Mouse (Mus musculus) lung, adult 2 months (tissue): ENCODE results near the gene Gabrb1.

Experiments
- CTCF ChIP-seq: fragments of 200-500 bp; IDR thresholded peaks from 2 replicates; pipeline ENCODE4 v1.5.1; 2011; ENCODE audit warnings: mild to moderate bottlenecking, low read length, control low read depth; ENCODE audit not compliant: insufficient read depth
- POLR2A ChIP-seq: fragments of 200-500 bp; IDR thresholded peaks from 2 replicates; pipeline ENCODE4 v1.6.1; 2011; ENCODE audit warnings: low read depth, mild to moderate bottlenecking, control low read depth, low read length, borderline replicate concordance; ENCODE audit errors: extremely low read depth

DNA sequence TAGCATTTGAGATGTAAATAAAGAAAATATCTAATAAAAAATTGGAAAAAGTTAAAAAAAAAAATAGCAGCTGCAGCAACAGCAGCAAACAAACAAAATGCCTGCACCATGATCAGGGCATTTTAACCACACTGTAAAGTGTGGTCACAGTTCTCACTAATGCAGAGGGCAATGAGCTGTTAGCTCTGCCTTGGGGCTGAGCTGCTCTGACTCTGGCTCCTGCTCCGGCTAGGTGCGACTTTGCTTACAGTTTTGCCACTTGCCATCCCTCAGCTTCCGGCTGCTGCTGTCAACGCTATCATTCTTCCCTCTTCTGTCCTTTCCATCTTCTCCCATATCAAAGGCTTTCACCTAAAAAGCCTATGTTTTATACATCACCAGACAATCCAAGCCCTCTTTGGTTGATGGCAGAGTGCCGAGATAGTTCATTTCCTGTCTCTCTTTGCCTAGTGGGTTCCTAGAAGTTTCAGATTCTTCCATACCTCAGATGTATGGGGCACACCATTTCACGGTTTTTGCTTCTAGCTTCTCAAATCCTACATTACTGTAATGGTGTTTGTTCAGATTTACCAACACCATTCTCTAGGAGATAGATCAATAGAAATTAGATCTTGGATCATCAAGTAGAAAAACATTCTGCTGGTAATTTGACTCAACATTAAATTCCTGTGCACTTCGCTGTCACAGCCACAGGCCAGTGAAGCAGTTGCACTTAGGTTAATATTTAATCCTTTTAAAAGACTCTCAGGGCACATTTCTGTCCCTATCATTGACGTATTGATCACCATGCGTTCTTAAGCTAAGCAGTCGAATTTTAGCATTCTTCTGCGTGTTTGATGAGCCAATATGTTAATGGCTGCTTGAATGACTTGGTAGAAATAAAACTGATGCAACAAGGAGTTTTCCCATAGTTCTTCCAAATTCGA lies 385.6 kb downstream of the Gabrb1 start:
- TF ChIP-seq CTCF (no peak), POLR2A (no peak)
